Mouse (Mus musculus) heart, postnatal 0 days (tissue): ENCODE results near the gene Cenpa.

Source experiments
- CTCF ChIP-seq: IDR thresholded peaks from 2 replicates; pipeline ENCODE4 v1.5.1; 2016; ENCODE audit warnings: antibody characterized with exemption, control low read depth, low read depth
- EP300 ChIP-seq: IDR thresholded peaks from 2 replicates; pipeline ENCODE4 v1.6.1; 2016; ENCODE audit warnings: antibody characterized with exemption, low read depth

GRCm38 (mm10) chr5:30700361-30701000 is 33.9 kb downstream of the Cenpa start:
- TF ChIP-seq EP300 = no peak
- TF ChIP-seq CTCF = no peak
